Mouse (Mus musculus): ENCODE measurements at regions not wholly inside any gene's neighbourhood (a gene's known extent, or its start where the extent isn't known, plus 50 kb on each side); places are given as distances from the start of the nearest gene placed in this dataset.
"Not testable (repeated sequence)": the region's sequence is repeated elsewhere in the genome, so short reads cannot be mapped to it uniquely, and the experiment has no call there.

- H3K27ac ChIP-seq (ENCODE audit: low read depth) = no peak overlapping the region
Measured at GRCm38 (mm10) chr10:31143856-31144488, 169.2 kb upstream of the Hddc2 start.

GRCm38 (mm10) chr10:31144489-31144872 is 168.7 kb upstream of the Hddc2 start:
- no peaks in the 10 kb centered on the region for H3K27me3 ChIP-seq (ENCODE audit: control insufficient read depth, insufficient read depth, low read length)
- H3K4me2 ChIP-seq (ENCODE audit: low read depth, low read length) = no peak overlapping the region
- H3K4me3 ChIP-seq (ENCODE audit: low read depth, low read length) = no peak overlapping the region
- DNase-seq (ENCODE audit: low spot score) (no peak), ATAC-seq (ENCODE audit: insufficient read depth, low read depth) (no peak)
- H3K9ac ChIP-seq (replicated peaks; ENCODE audit: low read depth, low read length) = no peak overlapping the region
- TF ChIP-seq CTCF (IDR thresholded peaks at IDR 0.05; ENCODE audit: low read depth) (no peak), EP300 (IDR thresholded peaks at IDR 0.05; ENCODE audit: low read depth) (no peak)
- no peaks in the 10 kb centered on the region for H3K4me1 ChIP-seq (ENCODE audit: control insufficient read depth, insufficient read depth)
- no peaks in the 10 kb centered on the region for H3K9me3 ChIP-seq (replicated peaks; ENCODE audit: control insufficient read depth, low read length)
- H3K36me3 ChIP-seq (replicated peaks; ENCODE audit: control insufficient read depth, insufficient read depth, low read length) = no peaks in the 10 kb centered on the region
- no peak overlapping the region for H3K27ac ChIP-seq (ENCODE audit: low read depth)
- 72% methylated on average over 3 of the region's 3 CpGs for WGBS

More at GRCm38 (mm10) chr10:31143856-31144488, 169.2 kb upstream of the Hddc2 start:
- no peak for DNase-seq (ENCODE audit: low spot score)
- H3K9ac ChIP-seq (replicated peaks; ENCODE audit: low read depth, low read length) = no peak overlapping the region
- no peak for TF ChIP-seq CTCF (IDR thresholded peaks at IDR 0.05; ENCODE audit: low read depth)
- no peak for TF ChIP-seq EP300 (IDR thresholded peaks at IDR 0.05; ENCODE audit: low read depth)
- H3K4me2 ChIP-seq (ENCODE audit: low read depth, low read length) = no peak overlapping the region
- H3K9me3 ChIP-seq (replicated peaks; ENCODE audit: control insufficient read depth, low read length) = no peaks in the 10 kb centered on the region
- no peak overlapping the region for H3K4me3 ChIP-seq (ENCODE audit: low read depth, low read length)
- H3K4me1 ChIP-seq (ENCODE audit: control insufficient read depth, insufficient read depth) = no peaks in the 10 kb centered on the region
- H3K36me3 ChIP-seq (replicated peaks; ENCODE audit: control insufficient read depth, insufficient read depth, low read length) = no peaks in the 10 kb centered on the region
- ATAC-seq (ENCODE audit: insufficient read depth, low read depth) = no peak
- no peaks in the 10 kb centered on the region for H3K27me3 ChIP-seq (ENCODE audit: control insufficient read depth, insufficient read depth, low read length)

- H3K36me3 ChIP-seq (replicated peaks; ENCODE audit: control insufficient read depth, insufficient read depth, low read length) = no peaks in the 10 kb centered on the region
- no peaks in the 10 kb centered on the region for H3K27me3 ChIP-seq (ENCODE audit: control insufficient read depth, insufficient read depth, low read length)
- ATAC-seq (ENCODE audit: insufficient read depth, low read depth) (peak; percentile 90), DNase-seq (ENCODE audit: low spot score) (peak; percentile 77)
- no peaks in the 10 kb centered on the region for H3K9me3 ChIP-seq (replicated peaks; ENCODE audit: control insufficient read depth, low read length)
- H3K27ac ChIP-seq (ENCODE audit: low read depth) = peak overlapping the region; percentile 81
- H3K9ac ChIP-seq (replicated peaks; ENCODE audit: low read depth, low read length) = peak overlapping the region; percentile 40; the same call in 1 of the 2 replicates
- no peak overlapping the region for H3K4me3 ChIP-seq (ENCODE audit: low read depth, low read length)
- 0 out of 2 replicates have a peak overlapping the region, but pooled peaks have one; percentile 3 for H3K4me2 ChIP-seq (ENCODE audit: low read depth, low read length)
- no peak for TF ChIP-seq EP300 (IDR thresholded peaks at IDR 0.05; ENCODE audit: low read depth)
- no peak for TF ChIP-seq CTCF (IDR thresholded peaks at IDR 0.05; ENCODE audit: low read depth)
- WGBS = 14% methylated on average over 15 of the region's 15 CpGs
- peaks cover 14% of the 10 kb centered on the region for H3K4me1 ChIP-seq (ENCODE audit: control insufficient read depth, insufficient read depth)
Measured at GRCm38 (mm10) chr10:31173169-31173686, 140.0 kb upstream of the Hddc2 start.

GRCm38 (mm10) chr10:31189577-31189976 is 123.6 kb upstream of the Hddc2 start:
- no peak for ATAC-seq (ENCODE audit: insufficient read depth, low read depth)
- WGBS = 65% methylated on average over 1 of the region's 1 CpGs
- H3K9me3 ChIP-seq (replicated peaks; ENCODE audit: control insufficient read depth, low read length) = no peaks in the 10 kb centered on the region

GRCm38 (mm10) chr10:31212164-31212563 is 101.0 kb upstream of the Hddc2 start:
- H3K4me2 ChIP-seq (ENCODE audit: low read depth, low read length); H3K36me3 ChIP-seq (replicated peaks; ENCODE audit: control insufficient read depth, insufficient read depth, low read length); DNase-seq (ENCODE audit: low spot score); H3K9me3 ChIP-seq (replicated peaks; ENCODE audit: control insufficient read depth, low read length); H3K4me3 ChIP-seq (ENCODE audit: low read depth, low read length); H3K27me3 ChIP-seq (ENCODE audit: control insufficient read depth, insufficient read depth, low read length); ATAC-seq (ENCODE audit: insufficient read depth, low read depth); H3K4me1 ChIP-seq (ENCODE audit: control insufficient read depth, insufficient read depth); H3K27ac ChIP-seq (ENCODE audit: low read depth); H3K9ac ChIP-seq (replicated peaks; ENCODE audit: low read depth, low read length): not testable (repeated sequence)
- WGBS = 86% methylated on average over 8 of the region's 8 CpGs

More at GRCm38 (mm10) chr10:31189577-31189976, 123.6 kb upstream of the Hddc2 start:
- Histone ChIP-seq H3K4me1 (ENCODE audit: control insufficient read depth, insufficient read depth) (no peaks in the 10 kb centered on the region; the same call in 1 of the 2 replicates), H3K27me3 (ENCODE audit: control insufficient read depth, insufficient read depth, low read length) (no peaks in the 10 kb centered on the region), H3K27ac (ENCODE audit: low read depth) (no peak overlapping the region), H3K4me3 (ENCODE audit: low read depth, low read length) (no peak overlapping the region), H3K4me2 (ENCODE audit: low read depth, low read length) (no peak overlapping the region), H3K9ac (replicated peaks; ENCODE audit: low read depth, low read length) (no peak overlapping the region), H3K36me3 (replicated peaks; ENCODE audit: control insufficient read depth, insufficient read depth, low read length) (no peaks in the 10 kb centered on the region)
- no peak for DNase-seq (ENCODE audit: low spot score)
- TF ChIP-seq CTCF (IDR thresholded peaks at IDR 0.05; ENCODE audit: low read depth) (no peak), EP300 (IDR thresholded peaks at IDR 0.05; ENCODE audit: low read depth) (no peak)

All from heart, postnatal 0 days (tissue).